Mouse (Mus musculus) heart, embryonic 12.5 days (tissue): ENCODE data around the gene Gm10488. TPM values are rescaled to one million over a fixed set of nuclear protein-coding genes. Genes with fewer than 3 reads are reported as not detected.
"Not testable (repeated sequence)": the region's sequence is repeated elsewhere in the genome, so short reads cannot be mapped to it uniquely, and the experiment has no call there.

Experiments
- ATAC-seq: fragments of 200-750 bp; cut with Nextera tagmentation; 2 replicates; pipeline ENCODE4 v1.8.0; 2017; ENCODE audit warnings: moderate TSS enrichment, moderate library complexity; ENCODE audit not compliant: insufficient number of reproducible peaks, low FRiP score
- H3K27ac ChIP-seq: fragments of 300-500 bp; sonication (generic); 2 replicates; pipeline ENCODE4 v1.5.1; 2016; ENCODE audit warnings: mild to moderate bottlenecking, moderate library complexity; ENCODE audit not compliant: poor library complexity, severe bottlenecking
- H3K27me3 ChIP-seq: fragments of 300-500 bp; sonication (generic); replicated peaks from 2 replicates; pipeline ENCODE4 v1.6.1; 2016; ENCODE audit warnings: mild to moderate bottlenecking, moderate library complexity
- H3K36me3 ChIP-seq: fragments of 300-500 bp; sonication (generic); 2 replicates; pipeline ENCODE4 v1.6.1; 2016; ENCODE audit warnings: mild to moderate bottlenecking, moderate library complexity
- H3K4me1 ChIP-seq: fragments of 300-500 bp; sonication (generic); replicated peaks from 2 replicates; pipeline ENCODE4 v1.6.1; 2016; ENCODE audit warnings: mild to moderate bottlenecking
- H3K4me2 ChIP-seq: fragments of 300-500 bp; sonication (generic); 2 replicates; pipeline ENCODE4 v1.6.1; 2016; ENCODE audit warnings: mild to moderate bottlenecking, moderate library complexity
- H3K4me3 ChIP-seq: fragments of 300-500 bp; sonication (generic); 2 replicates; pipeline ENCODE4 v1.5.1; 2016; ENCODE audit warnings: mild to moderate bottlenecking
- H3K9ac ChIP-seq: fragments of 300-500 bp; sonication (generic); 2 replicates; pipeline ENCODE4 v1.6.1; 2016; ENCODE audit warnings: mild to moderate bottlenecking, moderate library complexity
- H3K9me3 ChIP-seq: fragments of 300-500 bp; sonication (generic); replicated peaks from 2 replicates; pipeline ENCODE4 v1.6.1; 2016; ENCODE audit warnings: mild to moderate bottlenecking, moderate library complexity
- WGBS: fragments of 180-500 bp; shearing (Covaris S2); methylation state at CpG from one replicate; pipeline ENCODE4 v1.1.7; 2016; 5-methylcytosine and 5-hydroxymethylcytosine counted together
- microRNA-seq: library from miRNA; unstranded; fragments of <30 nt; microRNA quantifications from one replicate; pipeline ENCODE4, GENCODE M21; 2017
- polyA plus RNA-seq: library from polyadenylated mRNA; unstranded; fragments of >200 nt; fragmentation: Nextera tagmentation; extraction: Ambion mirVana; gene quantifications from 2 replicates; pipeline ENCODE4 v1.2.1, GENCODE M21; 2016

Gm10488 gene
- polyA plus RNA-seq, result not detected in 2 replicates

GRCm38 (mm10) chrX:29976014-29976413 is at the start of gene Gm10488:
TSS of gene Gm10488 (plus strand) at chrX:29976314.
- H3K9ac ChIP-seq, H3K4me2 ChIP-seq, H3K4me3 ChIP-seq, H3K27me3 ChIP-seq, H3K27ac ChIP-seq, H3K4me1 ChIP-seq, H3K9me3 ChIP-seq, ATAC-seq, H3K36me3 ChIP-seq: not testable (repeated sequence)
- no CpG with 5 or more reads among the region's 6 CpGs for WGBS

Small RNA genes within 50 kb of the gene (microRNA-seq; reads per million reads assigned to microRNA genes)
- gene Gm44298, result not detected
